Mouse (Mus musculus) spleen, adult 2 months (tissue): Measurements from ENCODE around the gene Gadl1.

Source experiments
- CTCF ChIP-seq: fragments of 200-500 bp; IDR thresholded peaks from 2 replicates; pipeline ENCODE4 v1.5.1; 2011; ENCODE audit warnings: mild to moderate bottlenecking, inconsistent platforms; ENCODE audit not compliant: insufficient read depth, insufficient read length, insufficient replicate concordance; ENCODE audit errors: extremely low read depth
- POLR2A ChIP-seq: fragments of 200-500 bp; IDR thresholded peaks from 2 replicates; pipeline ENCODE4 v1.6.1; 2011; ENCODE audit warnings: low read depth, low read length, inconsistent platforms

GRCm38 (mm10) chr9:116087263-116087662, 178.0 kb downstream of the Gadl1 start:
- TF ChIP-seq CTCF (no peak), POLR2A (no peak)
